Mouse (Mus musculus): ENCODE measurements at regions not wholly inside any gene's neighbourhood (a gene's known extent, or its start where the extent isn't known, plus 50 kb on each side); places are given as distances from the start of the nearest gene placed in this dataset.

DNA sequence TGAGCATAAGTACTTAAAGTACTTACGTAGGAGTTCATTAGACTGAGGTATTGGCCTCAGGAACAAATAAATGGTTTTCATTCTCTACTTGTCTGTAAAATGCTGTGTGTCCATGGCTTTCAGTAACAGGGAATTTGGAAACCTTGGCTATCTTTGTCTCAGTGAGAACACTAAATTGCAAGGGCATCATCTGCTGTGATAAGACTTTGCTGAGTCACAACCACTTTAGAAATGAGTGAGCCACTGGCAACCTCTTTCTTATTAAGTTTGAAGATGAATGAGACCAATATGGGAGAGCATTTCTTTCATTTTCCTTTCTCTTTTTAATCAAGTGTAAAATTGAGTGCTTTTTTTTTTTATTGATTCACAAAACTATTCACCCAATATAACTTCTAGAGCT, 611.7 kb upstream of the Fam174a start:
- TF ChIP-seq EP300 (optimal IDR thresholded peaks at IDR 0.05) (no peak), CTCF (IDR thresholded peaks at IDR 0.05; ENCODE audit: low read depth) (no peak)
